Mouse (Mus musculus): Measurements from ENCODE around the gene Ubxn7. TPM values are rescaled to one million over a fixed set of nuclear protein-coding genes. Genes with fewer than 3 reads are reported as not detected.

Gene Ubxn7
- polyA plus RNA-seq, 1 experiment from 2014 or later = 30.3 TPM

GRCm38 (mm10) chr16:32316601-32317000, 15.5 kb upstream of the Ubxn7 start:
- Histone ChIP-seq H3K4me3 (ENCODE audit: low read length) (no peak overlapping the region), H3K27me3 (ENCODE audit: control insufficient read depth, insufficient read depth, low read length) (no peaks in the 10 kb centered on the region), H3K4me1 (ENCODE audit: control insufficient read depth, insufficient read depth, low read length) (no peaks in the 10 kb centered on the region), H3K36me3 (ENCODE audit: control insufficient read depth, insufficient read depth, low read length) (no peaks in the 10 kb centered on the region), H3K9me3 (ENCODE audit: control insufficient read depth, low read length) (no peaks in the 10 kb centered on the region), H3K9ac (ENCODE audit: low read depth, low read length) (no peak overlapping the region), H3K27ac (ENCODE audit: low read depth, low read length) (no peak overlapping the region), H3K4me2 (replicated peaks; ENCODE audit: low read depth, low read length) (no peak overlapping the region)
- no peak for ATAC-seq (ENCODE audit: low FRiP score, low TSS enrichment)
- WGBS = 51% methylated on average over 2 of the region's 2 CpGs

GRCm38 (mm10) chr16:32323953-32324352, 8.1 kb upstream of the Ubxn7 start:
- no peak for ATAC-seq (ENCODE audit: low FRiP score, low TSS enrichment)
- Histone ChIP-seq H3K9ac (ENCODE audit: low read depth, low read length) (no peak overlapping the region), H3K4me1 (ENCODE audit: control insufficient read depth, insufficient read depth, low read length) (no peaks in the 10 kb centered on the region), H3K27me3 (ENCODE audit: control insufficient read depth, insufficient read depth, low read length) (no peaks in the 10 kb centered on the region), H3K36me3 (ENCODE audit: control insufficient read depth, insufficient read depth, low read length) (no peaks in the 10 kb centered on the region), H3K27ac (ENCODE audit: low read depth, low read length) (no peak overlapping the region), H3K4me3 (ENCODE audit: low read length) (no peak overlapping the region), H3K9me3 (ENCODE audit: control insufficient read depth, low read length) (no peaks in the 10 kb centered on the region), H3K4me2 (replicated peaks; ENCODE audit: low read depth, low read length) (no peak overlapping the region)
- WGBS = 28% methylated on average over 7 of the region's 7 CpGs

- WGBS = 45% methylated on average over 9 of the region's 9 CpGs
- H3K36me3 ChIP-seq (ENCODE audit: control insufficient read depth, insufficient read depth, low read length) = no peaks in the 10 kb centered on the region
- H3K9me3 ChIP-seq (ENCODE audit: control insufficient read depth, low read length) = no peaks in the 10 kb centered on the region
- peak overlapping the region; percentile 80 for H3K4me3 ChIP-seq (ENCODE audit: low read length)
- H3K27me3 ChIP-seq (ENCODE audit: control insufficient read depth, insufficient read depth, low read length) = no peaks in the 10 kb centered on the region
- peak overlapping the region; percentile 39 for H3K4me2 ChIP-seq (replicated peaks; ENCODE audit: low read depth, low read length)
- peaks cover 4% of the 10 kb centered on the region; the same call in 1 of the 2 replicates for H3K4me1 ChIP-seq (ENCODE audit: control insufficient read depth, insufficient read depth, low read length)
- H3K27ac ChIP-seq (ENCODE audit: low read depth, low read length) = no peak overlapping the region; the same call in 1 of the 2 replicates
- H3K9ac ChIP-seq (ENCODE audit: low read depth, low read length) = no peak overlapping the region
- ATAC-seq (ENCODE audit: low FRiP score, low TSS enrichment) = no peak
Observed at GRCm38 (mm10) chr16:32330876-32331670, 984 bp upstream of the Ubxn7 start.

GRCm38 (mm10) chr16:32332556-32333511, 777 bp downstream of the Ubxn7 start:
- H3K4me2 ChIP-seq (replicated peaks; ENCODE audit: low read depth, low read length) = peak overlapping the region; percentile 36
- H3K9me3 ChIP-seq (ENCODE audit: control insufficient read depth, low read length) = no peaks in the 10 kb centered on the region
- ATAC-seq (ENCODE audit: low FRiP score, low TSS enrichment) = peak; percentile 71
- 0% methylated on average over 52 of the region's 54 CpGs for WGBS
- H3K27me3 ChIP-seq (ENCODE audit: control insufficient read depth, insufficient read depth, low read length) = no peaks in the 10 kb centered on the region
- H3K36me3 ChIP-seq (ENCODE audit: control insufficient read depth, insufficient read depth, low read length) = no peaks in the 10 kb centered on the region
- H3K4me1 ChIP-seq (ENCODE audit: control insufficient read depth, insufficient read depth, low read length) = peaks cover 4% of the 10 kb centered on the region; the same call in 1 of the 2 replicates
- H3K4me3 ChIP-seq (ENCODE audit: low read length) = peak overlapping the region; percentile 80
- H3K27ac ChIP-seq (ENCODE audit: low read depth, low read length) = peak overlapping the region; percentile 96
- H3K9ac ChIP-seq (ENCODE audit: low read depth, low read length) = peak overlapping the region; percentile 97

GRCm38 (mm10) chr16:32335146-32335545, 3.1 kb downstream of the Ubxn7 start:
- Histone ChIP-seq H3K9me3 (ENCODE audit: control insufficient read depth, low read length) (no peaks in the 10 kb centered on the region), H3K36me3 (ENCODE audit: control insufficient read depth, insufficient read depth, low read length) (no peaks in the 10 kb centered on the region), H3K27ac (ENCODE audit: low read depth, low read length) (no peak overlapping the region), H3K27me3 (ENCODE audit: control insufficient read depth, insufficient read depth, low read length) (no peaks in the 10 kb centered on the region), H3K9ac (ENCODE audit: low read depth, low read length) (no peak overlapping the region), H3K4me2 (replicated peaks; ENCODE audit: low read depth, low read length) (no peak overlapping the region), H3K4me1 (ENCODE audit: control insufficient read depth, insufficient read depth, low read length) (peaks cover 4% of the 10 kb centered on the region; the same call in 1 of the 2 replicates), H3K4me3 (ENCODE audit: low read length) (no peak overlapping the region)
- ATAC-seq (ENCODE audit: low FRiP score, low TSS enrichment) = no peak
- WGBS = 94% methylated on average over 5 of the region's 5 CpGs

- Histone ChIP-seq H3K4me2 (replicated peaks; ENCODE audit: low read depth, low read length) (no peak overlapping the region), H3K9ac (ENCODE audit: low read depth, low read length) (no peak overlapping the region), H3K9me3 (ENCODE audit: control insufficient read depth, low read length) (no peaks in the 10 kb centered on the region), H3K27me3 (ENCODE audit: control insufficient read depth, insufficient read depth, low read length) (no peaks in the 10 kb centered on the region), H3K4me1 (ENCODE audit: control insufficient read depth, insufficient read depth, low read length) (peaks cover 6% of the 10 kb centered on the region; the same call in 1 of the 2 replicates), H3K4me3 (ENCODE audit: low read length) (no peak overlapping the region), H3K36me3 (ENCODE audit: control insufficient read depth, insufficient read depth, low read length) (no peaks in the 10 kb centered on the region), H3K27ac (ENCODE audit: low read depth, low read length) (no peak overlapping the region)
- 59% methylated on average over 7 of the region's 7 CpGs for WGBS
- no peak for ATAC-seq (ENCODE audit: low FRiP score, low TSS enrichment)
Observed at GRCm38 (mm10) chr16:32336026-32336780, 4.1 kb downstream of the Ubxn7 start.

- Histone ChIP-seq H3K36me3 (ENCODE audit: control insufficient read depth, insufficient read depth, low read length) (no peaks in the 10 kb centered on the region), H3K27me3 (ENCODE audit: control insufficient read depth, insufficient read depth, low read length) (no peaks in the 10 kb centered on the region), H3K9ac (ENCODE audit: low read depth, low read length) (no peak overlapping the region), H3K9me3 (ENCODE audit: control insufficient read depth, low read length) (no peaks in the 10 kb centered on the region), H3K4me1 (ENCODE audit: control insufficient read depth, insufficient read depth, low read length) (peaks cover 6% of the 10 kb centered on the region; the same call in 1 of the 2 replicates), H3K27ac (ENCODE audit: low read depth, low read length) (no peak overlapping the region), H3K4me3 (ENCODE audit: low read length) (no peak overlapping the region), H3K4me2 (replicated peaks; ENCODE audit: low read depth, low read length) (no peak overlapping the region)
- ATAC-seq (ENCODE audit: low FRiP score, low TSS enrichment) = no peak
Observed at GRCm38 (mm10) chr16:32337001-32337400, 4.9 kb downstream of the Ubxn7 start.

- no peaks in the 10 kb centered on the region for H3K27me3 ChIP-seq (ENCODE audit: control insufficient read depth, insufficient read depth, low read length)
- H3K36me3 ChIP-seq (ENCODE audit: control insufficient read depth, insufficient read depth, low read length) = no peaks in the 10 kb centered on the region
- H3K4me1 ChIP-seq (ENCODE audit: control insufficient read depth, insufficient read depth, low read length) = 0 out of 2 replicates have a peak, but pooled peaks cover 3% of the 10 kb centered on the region
- WGBS = 85% methylated on average over 1 of the region's 1 CpGs
- H3K4me2 ChIP-seq (replicated peaks; ENCODE audit: low read depth, low read length) = no peak overlapping the region
- no peak overlapping the region for H3K27ac ChIP-seq (ENCODE audit: low read depth, low read length)
- no peak overlapping the region for H3K9ac ChIP-seq (ENCODE audit: low read depth, low read length)
- ATAC-seq (ENCODE audit: low FRiP score, low TSS enrichment) = no peak
- no peak overlapping the region for H3K4me3 ChIP-seq (ENCODE audit: low read length)
- no peaks in the 10 kb centered on the region for H3K9me3 ChIP-seq (ENCODE audit: control insufficient read depth, low read length)
Observed at GRCm38 (mm10) chr16:32340451-32340850, 8.4 kb downstream of the Ubxn7 start.

Measured in kidney, embryonic 14.5 days (tissue).